Mouse (Mus musculus): ENCODE results near the gene Gfral. TPM values are rescaled to one million over a fixed set of nuclear protein-coding genes. Genes with fewer than 3 reads are reported as not detected.
"Not testable (repeated sequence)": the region's sequence is repeated elsewhere in the genome, so short reads cannot be mapped to it uniquely, and the experiment has no call there.

Gene Gfral
- total RNA-seq, 2 experiments from 2014 or later = not detected

DNA sequence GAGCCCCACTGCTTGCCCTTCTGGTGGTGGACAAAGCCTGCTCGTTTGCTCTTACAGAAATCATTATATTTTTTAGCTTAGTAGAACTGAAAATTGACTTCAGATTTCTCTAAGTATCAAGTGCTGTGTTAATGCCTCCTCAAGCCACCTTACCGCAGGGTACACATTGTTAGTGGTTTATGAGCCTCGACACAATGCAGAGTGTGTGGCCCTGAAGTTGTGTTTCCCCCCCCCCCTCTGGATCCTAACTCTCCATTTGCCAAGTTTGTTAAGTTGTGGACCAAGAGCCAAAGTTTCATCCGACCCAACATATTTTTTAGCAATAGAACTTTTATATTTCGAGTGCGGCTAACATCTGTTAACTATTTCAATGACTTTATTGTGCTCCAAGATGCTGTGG is 79.4 kb downstream of the Gfral start:
- no peak for ATAC-seq (replicated peaks; ENCODE audit: low FRiP score, low TSS enrichment, poor library complexity, severe bottlenecking)

GRCm38 (mm10) chr9:76129353-76129752 is 84.1 kb downstream of the Gfral start:
- no peak for ATAC-seq (replicated peaks; ENCODE audit: low FRiP score, low TSS enrichment, poor library complexity, severe bottlenecking)

DNA sequence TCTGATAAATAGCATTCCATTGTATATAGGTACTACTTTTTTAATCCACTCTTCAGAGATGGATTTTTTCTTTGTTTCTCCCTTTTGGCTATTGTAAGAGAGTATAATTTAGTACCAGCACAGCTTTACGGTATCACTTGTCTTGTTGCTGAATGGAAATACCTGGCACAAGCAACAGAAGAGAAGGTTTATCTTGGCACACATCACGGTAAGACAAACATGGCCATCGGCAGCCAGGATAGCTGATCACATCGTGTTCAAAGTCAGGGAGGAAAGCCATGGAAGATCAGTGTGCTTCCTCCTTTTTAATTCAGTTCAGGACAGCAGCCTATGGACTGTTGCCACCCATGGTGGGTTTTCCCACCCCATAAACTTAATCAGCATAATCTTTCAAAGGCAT is 89.2 kb downstream of the Gfral start:
- no peak for ATAC-seq (replicated peaks; ENCODE audit: low FRiP score, low TSS enrichment, poor library complexity, severe bottlenecking)

DNA sequence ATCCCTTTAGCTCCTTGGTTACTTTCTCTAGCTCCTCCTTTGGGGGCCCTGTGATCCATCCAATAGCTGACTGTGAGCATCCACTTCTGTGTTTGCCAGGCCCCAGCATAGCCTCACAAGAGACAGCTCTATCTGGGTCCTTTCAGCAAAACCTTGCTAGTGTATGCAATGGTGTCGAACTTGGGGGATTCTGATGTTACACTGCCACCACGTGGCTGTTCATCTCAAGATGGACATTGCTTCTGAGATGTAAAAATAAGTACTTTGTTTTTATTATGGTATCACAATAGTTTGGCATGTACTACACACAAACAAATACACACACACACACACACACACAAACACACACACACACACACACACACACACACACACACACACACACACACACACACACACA is 90.6 kb downstream of the Gfral start:
- not testable (repeated sequence) for ATAC-seq (replicated peaks; ENCODE audit: low FRiP score, low TSS enrichment, poor library complexity, severe bottlenecking)

Other genes starting within 250 kb of the Gfral start
- 1.2 TPM in 1 of 2 replicates, not detected in the other for gene Hmgcll1, start 198.8 kb downstream of the Gfral start, total RNA-seq (2014; fragmentation: Nextera tagmentation)
- not detected in 2 replicates for gene Hmgcll1, start 198.8 kb downstream of the Gfral start, total RNA-seq (2017)
- gene Hcrtr2, start 110.2 kb upstream of the Gfral start, total RNA-seq (2014; fragmentation: Nextera tagmentation) = not detected in 2 replicates
- gene Hcrtr2, start 110.2 kb upstream of the Gfral start, total RNA-seq (2017) = not detected in 2 replicates